Mouse (Mus musculus): ENCODE results near the gene Clk1.

DNA sequence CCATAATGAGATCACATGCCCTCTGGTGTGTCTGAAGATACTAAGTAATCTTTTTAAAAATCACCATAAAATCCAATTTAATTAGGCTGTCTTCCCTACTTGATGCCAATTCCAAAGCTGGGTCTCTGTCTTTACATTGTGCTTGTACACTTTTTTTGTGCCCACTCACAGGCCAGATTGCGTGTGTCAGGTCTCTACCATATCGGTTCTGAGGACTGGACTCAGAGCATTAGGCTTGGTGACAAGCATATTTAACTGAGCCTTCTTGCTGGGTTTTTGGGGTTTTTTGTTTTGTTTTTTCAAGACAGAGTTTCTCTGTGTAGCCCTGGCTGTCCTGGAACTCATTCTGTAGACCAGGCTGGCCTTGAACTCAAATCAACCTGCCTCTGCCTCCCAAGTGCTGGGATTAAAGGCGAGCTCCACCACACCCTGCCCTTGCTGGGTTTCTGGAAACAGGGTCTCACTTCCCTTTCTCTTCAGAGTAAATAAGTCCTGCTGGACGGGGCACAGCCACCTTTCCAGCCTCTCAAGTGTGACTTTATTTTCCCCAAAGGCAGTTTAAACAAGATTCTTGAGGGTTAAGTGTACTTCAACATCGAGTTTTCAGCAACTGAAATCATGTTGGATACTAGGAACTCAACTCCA, 14.2 kb downstream of the Clk1 start:
- TF ChIP-seq CTCF (IDR thresholded peaks at IDR 0.05; ENCODE audit: extremely low read depth, insufficient read depth, insufficient read length, insufficient replicate concordance) (no peak), POLR2A (IDR thresholded peaks at IDR 0.05; ENCODE audit: low read depth, low read length) (no peak)

All from spleen, adult 2 months (tissue).